Mouse (Mus musculus) G1E (cell line): Measurements from ENCODE around the gene Rai14.

Experiments
- CTCF ChIP-seq: IDR thresholded peaks from 2 replicates; pipeline ENCODE4 v1.5.1; 2012; ENCODE audit warnings: low read depth, low read length, inconsistent platforms, mixed read lengths
- TAL1 ChIP-seq: conservative IDR thresholded peaks from 2 replicates; pipeline ENCODE4 v1.6.1; 2012; ENCODE audit warnings: low read depth, low read length, inconsistent platforms, mixed read lengths

- TF ChIP-seq CTCF (no peak), TAL1 (no peak)
These were observed 154.4 kb downstream of the Rai14 start for GRCm38 (mm10) chr15:10560005-10560404.
